Mouse (Mus musculus): ENCODE measurements around the gene Tgm2.

- TF ChIP-seq CTCF (IDR thresholded peaks at IDR 0.05; ENCODE audit: borderline replicate concordance, insufficient read depth, low read length) (no peak), POLR2A (IDR thresholded peaks at IDR 0.05; ENCODE audit: low read depth, low read length) (no peak)
Measured at GRCm38 (mm10) chr2:158186206-158186871, 40.1 kb upstream of the Tgm2 start.
